Mouse (Mus musculus) ES-E14 (cell line): Measurements from ENCODE around the gene Tubgcp2.

Experiments used
- CHD2 ChIP-seq: IDR thresholded peaks from 2 replicates; pipeline ENCODE4 v1.6.1; 2014; ENCODE audit warnings: mild to moderate bottlenecking, low read depth, low read length, inconsistent platforms
- HCFC1 ChIP-seq: IDR thresholded peaks from 2 replicates; pipeline ENCODE4 v1.6.1; 2012; ENCODE audit warnings: low read length, inconsistent platforms, borderline replicate concordance; ENCODE audit not compliant: insufficient read depth
- MAFK ChIP-seq: IDR thresholded peaks from 2 replicates; pipeline ENCODE4 v1.6.1; 2014; ENCODE audit warnings: mild to moderate bottlenecking, low read depth, low read length, inconsistent platforms; ENCODE audit not compliant: insufficient read depth
- ZC3H11A ChIP-seq: IDR thresholded peaks from 2 replicates; pipeline ENCODE4 v1.6.1; 2012; ENCODE audit warnings: low read depth, mild to moderate bottlenecking, inconsistent platforms, low read length, borderline replicate concordance
- ZNF384 ChIP-seq: IDR thresholded peaks from 2 replicates; pipeline ENCODE4 v1.6.1; 2012; ENCODE audit warnings: low read depth, low read length, inconsistent platforms

GRCm38 (mm10) chr7:139978278-139978892 lies 58.1 kb downstream of the Tubgcp2 start, which contains the start of gene 6430531B16Rik:
- TF ChIP-seq ZNF384 (no peak), CHD2 (no peak), MAFK (no peak), HCFC1 (peak; percentile 39; the same call in 1 of the 2 replicates), ZC3H11A (no peak)
